Comparison of ENCODE assay signal across 7 mouse cellular contexts in genomic region chr6:115178826-115179225, GRCm38 (mm10). TPM values are rescaled to one million over a fixed set of nuclear protein-coding genes. Genes with fewer than 3 reads are reported as not detected.
DNase-seq lines count a peak whose midpoint lies in the region; ATAC-seq and TF ChIP-seq lines count a peak whose summit lies in the region.

No protein-coding gene starts in this region.

- H3K9me3 ChIP-seq in kidney, postnatal 0 days (replicated peaks; ENCODE audit: low read length) = no peaks in the 10 kb centered on the region
- H3K9me3 ChIP-seq in intestine, embryonic 16.5 days (ENCODE audit: control insufficient read depth, low read length) = no peaks in the 10 kb centered on the region

- WGBS in kidney, postnatal 0 days = 25% methylated on average over 3 of the region's 3 CpGs
- WGBS in intestine, embryonic 16.5 days = 23% methylated on average over 3 of the region's 3 CpGs

- H3K27ac ChIP-seq in kidney, postnatal 0 days = no peak overlapping the region
- H3K27ac ChIP-seq in intestine, embryonic 16.5 days (ENCODE audit: low read length) = no peak overlapping the region

- H3K27me3 ChIP-seq in kidney, postnatal 0 days (ENCODE audit: insufficient read depth, low read length) = no peaks in the 10 kb centered on the region
- H3K27me3 ChIP-seq in intestine, embryonic 16.5 days (replicated peaks; ENCODE audit: control insufficient read depth, insufficient read depth, low read length) = no peaks in the 10 kb centered on the region

- no peak for TF ChIP-seq CTCF in kidney, postnatal 0 days (IDR thresholded peaks at IDR 0.05; ENCODE audit: low read depth)

- H3K4me3 ChIP-seq in kidney, postnatal 0 days (replicated peaks; ENCODE audit: low read depth, low read length) = no peak overlapping the region
- no peak overlapping the region for H3K4me3 ChIP-seq in intestine, embryonic 16.5 days (ENCODE audit: low read length)

- H3K9ac ChIP-seq in kidney, postnatal 0 days (ENCODE audit: low read depth, low read length) = no peak overlapping the region
- no peak overlapping the region for H3K9ac ChIP-seq in intestine, embryonic 16.5 days (ENCODE audit: low read depth, low read length)

- ATAC-seq in kidney, postnatal 0 days (replicated peaks; ENCODE audit: low FRiP score, low read depth) = no peak
- ATAC-seq in intestine, embryonic 16.5 days = no peak

- no peaks in the 10 kb centered on the region for H3K4me1 ChIP-seq in kidney, postnatal 0 days (replicated peaks; ENCODE audit: insufficient read depth, low read length)
- no peaks in the 10 kb centered on the region for H3K4me1 ChIP-seq in intestine, embryonic 16.5 days (ENCODE audit: control insufficient read depth, insufficient read depth, low read length)

- DNase-seq in ovary, postnatal 10 days (ENCODE audit: low spot score) = peak; percentile 14
- DNase-seq in ovary, adult 18-20 months (ENCODE audit: low spot score) = no peak
- DNase-seq in adrenal gland, postnatal 14 days = peak; percentile 79
- DNase-seq in kidney, postnatal 0 days (ENCODE audit: low spot score) = peak; percentile 78
- DNase-seq in retina, postnatal 1 day = peak; percentile 40
- no peak for DNase-seq in layer of hippocampus, adult 11-12 months (ENCODE audit: low spot score)

- H3K4me2 ChIP-seq in kidney, postnatal 0 days (ENCODE audit: low read length) = no peak overlapping the region
- H3K4me2 ChIP-seq in intestine, embryonic 16.5 days (ENCODE audit: low read depth, low read length) = no peak overlapping the region

- no peaks in the 10 kb centered on the region for H3K36me3 ChIP-seq in kidney, postnatal 0 days (ENCODE audit: insufficient read depth, low read length)
- no peaks in the 10 kb centered on the region for H3K36me3 ChIP-seq in intestine, embryonic 16.5 days (ENCODE audit: control insufficient read depth, insufficient read depth, low read length)

RNA-seq across cellular contexts. Expression of gene Syn2, which starts 44.1 kb away (rescaled TPM):
- total RNA-seq in adrenal gland, postnatal 14 days (2021) = 18.9 and 32.4 TPM in 2 replicates
- polyA plus RNA-seq in kidney, postnatal 0 days (2015; fragmentation: Nextera tagmentation; extraction: Ambion mirVana) = 3.5 and 4.1 TPM in 2 replicates
- polyA plus RNA-seq in intestine, embryonic 16.5 days (2015; fragmentation: Nextera tagmentation; extraction: Ambion mirVana) = 0.89 and 1.9 TPM in 2 replicates

RNA-seq across cellular contexts. Expression of gene Gm17482, which starts 48.3 kb away (rescaled TPM):
- total RNA-seq in adrenal gland, postnatal 14 days (2021) = not detected in 2 replicates
- polyA plus RNA-seq in kidney, postnatal 0 days (2015; fragmentation: Nextera tagmentation; extraction: Ambion mirVana) = not detected in 2 replicates
- not detected in 2 replicates for polyA plus RNA-seq in intestine, embryonic 16.5 days (2015; fragmentation: Nextera tagmentation; extraction: Ambion mirVana)

Comparison
In these comparisons a context has a peak if more than half of its experiments do, and no peak if none do; other contexts are left out.
1. DNase-seq: peak in ovary, postnatal 10 days (single experiment), adrenal gland, postnatal 14 days (single experiment), kidney, postnatal 0 days (single experiment) and retina, postnatal 1 day (single experiment); none in ovary, adult 18-20 months (single experiment) and layer of hippocampus, adult 11-12 months (single experiment).